Mouse (Mus musculus) left cerebral cortex, postnatal 36 days (tissue): ENCODE measurements at regions not wholly inside any gene's neighbourhood (a gene's known extent, or its start where the extent isn't known, plus 50 kb on each side); places are given as distances from the start of the nearest gene placed in this dataset.

Source experiments
- DNase-seq, 2 experiments: peaks; one replicate each; pipeline ENCODE4 v3.0.0; 2021 to 2022; ENCODE audit warnings: low spot score in 2 of 2, mixed read lengths in 1 of 2
- intact Hi-C: fragments of 180-260 bp; cut with DNase I; formaldehyde crosslinking; loops from one replicate; pipeline ENCODE4 v1.15.1; 2025

DNA sequence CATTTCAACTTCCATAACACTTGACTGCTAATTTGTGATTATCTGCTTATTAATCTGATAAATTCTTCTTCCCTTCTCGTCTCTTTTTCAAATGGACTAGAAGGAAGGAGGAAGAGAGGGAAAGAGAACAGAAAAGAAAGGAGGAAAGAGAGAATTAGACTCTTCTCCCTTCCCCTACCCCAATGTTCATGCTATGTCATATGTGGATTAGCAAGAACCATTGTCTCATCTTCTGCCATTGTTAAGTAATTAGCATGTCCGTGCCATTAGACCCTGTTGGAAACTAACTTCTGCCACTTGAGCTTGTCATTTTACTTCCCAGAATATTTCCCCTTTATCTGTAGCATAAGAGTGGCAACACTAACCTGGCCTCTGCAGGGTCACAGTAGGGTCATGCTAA is 78.8 kb upstream of the Serbp1 start:
- DNase-seq = no peak
- intact Hi-C loops = loop anchor here (2.0 to 5.0 kb wide), 3 partner anchors 122 to 322 kb away; partner anchors contain the start of gene Gadd45a

DNA sequence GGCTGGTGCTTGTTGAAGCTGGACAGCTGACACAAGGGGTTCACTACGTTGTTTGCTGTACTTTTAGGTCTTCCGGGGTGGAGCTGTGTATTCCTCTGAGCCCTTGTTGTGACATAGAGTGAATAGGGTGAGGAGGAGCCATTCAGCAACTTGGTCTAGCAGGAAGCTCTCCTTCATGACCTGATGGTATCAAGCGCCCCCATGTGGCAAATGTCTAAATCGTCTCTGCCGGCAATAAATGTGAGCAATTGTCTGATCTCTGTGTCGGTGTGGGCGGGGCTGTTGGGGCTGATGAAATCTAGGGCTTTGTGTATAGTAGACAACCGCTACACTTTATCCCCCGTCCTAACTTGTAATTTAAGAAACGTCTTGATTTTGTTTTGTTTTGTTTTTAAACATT is 79.2 kb upstream of the Serbp1 start:
- peak; percentile 72 to 85 for DNase-seq

DNA sequence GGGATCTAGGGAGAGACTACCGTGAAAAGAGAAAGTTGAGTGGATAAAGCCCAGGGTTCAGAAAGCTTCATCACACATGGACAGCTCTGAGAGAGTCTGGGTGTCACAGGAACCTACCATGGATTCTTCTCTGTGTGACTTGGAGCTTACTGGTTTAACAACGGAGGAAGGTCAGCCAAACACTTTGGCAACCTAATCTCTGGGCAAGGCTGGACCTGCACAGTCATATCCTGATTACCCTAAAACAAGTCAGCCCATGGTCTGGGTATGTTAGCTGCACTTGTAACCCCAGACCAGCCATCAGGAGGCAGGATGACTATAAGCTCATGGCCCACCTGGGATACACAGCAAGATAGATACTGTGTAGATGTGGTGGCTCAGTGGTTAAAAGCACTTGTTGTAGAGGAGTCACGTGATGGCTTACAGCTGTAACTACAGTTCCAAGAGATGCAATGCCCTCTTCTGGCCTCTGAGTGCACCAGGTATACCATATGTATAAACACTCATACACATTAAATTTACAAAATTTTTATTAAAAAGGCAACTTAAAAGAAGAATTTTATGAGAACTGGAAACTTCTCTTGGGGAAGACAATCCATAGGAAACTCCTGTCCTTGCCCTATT is 85.0 kb upstream of the Serbp1 start:
- no peak for DNase-seq
- intact Hi-C loops = no loop called here

More for the DNA sequence above, 79.2 kb upstream of the Serbp1 start:
- intact Hi-C loops = loop anchor here (2.0 to 5.0 kb wide), 3 partner anchors 121 to 321 kb away; partner anchors contain the start of gene Gadd45a

DNA sequence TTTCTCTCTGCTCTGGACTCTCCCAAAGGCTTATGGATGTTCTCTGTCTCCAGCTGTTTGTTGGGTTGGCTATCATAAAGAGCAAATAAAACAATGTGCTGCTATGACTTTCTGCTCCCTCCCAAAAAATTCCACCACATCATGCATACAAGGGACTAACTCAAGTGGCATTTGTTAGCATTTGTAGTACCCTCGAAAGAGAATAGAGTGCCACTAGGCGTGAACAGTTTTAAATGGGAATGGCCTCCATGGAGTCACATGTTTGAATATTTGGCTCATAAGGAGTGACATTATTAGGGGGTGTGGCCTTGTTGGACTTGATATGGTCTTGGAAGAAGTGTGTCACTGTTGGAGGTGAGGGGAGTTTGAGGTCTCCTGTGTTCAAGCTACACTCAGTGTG is 86.5 kb upstream of the Serbp1 start:
- intact Hi-C loops = no loop called here
- no peak for DNase-seq

DNA sequence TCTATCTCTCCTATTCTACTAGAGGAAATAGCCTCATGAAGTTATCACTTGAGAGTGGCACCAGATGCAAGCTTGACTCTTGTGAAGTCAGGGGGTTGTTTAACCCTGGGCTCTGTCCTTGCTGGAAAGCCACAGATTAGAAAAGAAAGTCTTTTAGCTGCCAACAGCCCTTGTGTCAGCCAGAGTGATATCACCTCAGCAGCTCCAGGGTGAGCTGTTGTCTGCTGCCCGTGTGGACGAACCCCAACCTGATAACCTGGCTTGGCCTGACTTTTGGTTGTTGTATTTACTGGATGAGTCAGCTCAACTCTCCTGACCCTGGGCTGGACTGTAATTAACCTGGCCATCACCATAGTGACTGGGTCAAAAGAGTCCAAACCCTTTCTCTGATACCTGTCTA is 88.6 kb upstream of the Serbp1 start:
- no peak for DNase-seq
- intact Hi-C loops = no loop called here

DNA sequence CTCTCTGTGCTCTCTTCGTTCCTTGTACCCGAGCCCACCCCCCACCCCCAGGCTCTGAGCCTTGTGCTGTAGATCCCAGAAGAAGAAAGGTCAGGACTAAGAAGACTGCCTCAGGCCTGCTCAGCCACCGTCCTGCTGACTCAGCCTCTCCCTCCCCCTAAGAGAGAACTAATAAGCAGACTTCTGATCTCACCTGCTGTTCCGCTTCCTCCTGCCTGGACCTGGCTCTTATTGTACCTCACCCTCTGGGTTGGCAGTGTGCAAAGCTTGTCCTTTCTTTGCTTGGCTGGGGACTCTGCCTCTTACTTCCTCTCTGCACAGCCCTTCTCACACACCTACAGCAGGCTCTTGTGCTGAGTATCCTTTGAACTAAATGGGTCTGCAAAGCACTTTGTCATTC is 91.3 kb upstream of the Serbp1 start:
- no peak for DNase-seq
- intact Hi-C loops = no loop called here

DNA sequence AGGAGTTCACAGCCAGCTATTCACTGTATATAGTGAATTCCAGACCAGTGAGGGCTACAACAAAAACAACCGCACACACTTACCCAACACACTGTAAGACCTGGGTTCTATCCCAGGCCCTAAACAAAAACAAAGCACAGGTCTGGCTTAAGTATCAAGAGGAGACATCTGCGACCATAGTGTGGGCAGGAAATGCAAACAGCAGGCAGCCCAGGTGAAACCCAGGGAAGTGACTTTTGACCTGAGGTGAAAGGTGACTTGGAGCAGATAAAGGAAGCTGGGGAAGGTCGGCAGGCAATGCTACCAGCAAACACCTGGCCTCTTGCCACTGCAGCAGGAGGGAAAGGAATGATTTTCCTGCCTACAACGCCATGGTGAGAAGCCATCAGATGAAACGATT is 92.0 kb upstream of the Serbp1 start:
- DNase-seq = no peak
- intact Hi-C loops = no loop called here

DNA sequence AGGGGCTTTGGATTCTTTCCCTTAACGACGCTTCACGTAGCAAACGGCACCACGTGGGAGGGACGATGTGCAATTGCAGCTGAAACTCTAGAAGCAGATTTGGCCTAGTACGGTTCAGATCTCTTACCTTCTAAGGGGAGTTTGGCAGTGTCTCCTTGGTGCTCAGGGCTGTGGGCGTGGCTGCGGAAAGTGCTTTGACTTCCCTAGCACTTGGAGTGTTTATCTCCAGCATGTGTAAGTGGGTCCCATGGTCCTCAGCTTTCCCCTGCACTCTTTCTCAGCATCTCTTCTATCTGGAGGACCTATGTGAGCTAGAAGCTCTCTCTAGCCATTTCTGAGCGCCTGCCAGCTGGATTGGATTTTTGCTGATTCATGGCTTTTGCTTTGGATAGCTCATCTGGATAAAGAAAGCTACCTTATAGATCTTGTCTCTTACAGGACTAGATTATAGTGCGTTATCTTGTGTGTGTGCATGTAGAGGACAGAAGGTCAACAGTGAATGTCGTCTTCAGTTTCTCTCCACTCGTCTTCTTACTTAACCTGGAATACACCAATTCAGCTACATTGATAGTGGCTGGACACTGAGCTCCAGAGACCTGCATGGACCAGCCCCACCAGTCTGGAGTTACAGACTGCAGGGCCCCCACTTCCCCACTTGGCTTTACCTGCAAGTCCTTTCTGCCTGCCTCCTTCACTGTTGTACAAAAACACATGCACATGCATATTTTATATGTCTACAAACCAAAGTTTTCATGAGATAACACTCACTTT is 92.8 kb upstream of the Serbp1 start:
- no peak for DNase-seq
- intact Hi-C loops = no loop called here

DNA sequence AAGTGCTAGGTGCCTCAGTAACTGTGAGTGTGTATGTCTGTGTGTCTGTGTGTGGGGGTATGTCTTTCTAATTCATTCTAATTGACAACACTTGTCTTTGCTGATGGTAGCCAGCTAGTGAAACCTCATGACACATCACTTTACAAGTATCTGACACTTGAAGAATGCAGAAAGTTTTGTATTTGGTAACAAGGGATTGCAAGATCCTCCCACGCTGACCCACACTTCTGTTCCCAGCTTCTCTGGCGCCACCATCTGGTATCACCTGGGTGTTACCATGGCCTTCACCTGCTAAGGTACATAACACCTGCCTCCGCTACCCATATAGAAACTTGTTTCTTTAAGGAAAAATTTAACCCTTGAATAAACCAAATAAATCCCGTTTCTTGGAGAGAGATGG is 95.8 kb upstream of the Serbp1 start:
- DNase-seq = peak; percentile 18 to 26
- intact Hi-C loops = no loop called here

DNA sequence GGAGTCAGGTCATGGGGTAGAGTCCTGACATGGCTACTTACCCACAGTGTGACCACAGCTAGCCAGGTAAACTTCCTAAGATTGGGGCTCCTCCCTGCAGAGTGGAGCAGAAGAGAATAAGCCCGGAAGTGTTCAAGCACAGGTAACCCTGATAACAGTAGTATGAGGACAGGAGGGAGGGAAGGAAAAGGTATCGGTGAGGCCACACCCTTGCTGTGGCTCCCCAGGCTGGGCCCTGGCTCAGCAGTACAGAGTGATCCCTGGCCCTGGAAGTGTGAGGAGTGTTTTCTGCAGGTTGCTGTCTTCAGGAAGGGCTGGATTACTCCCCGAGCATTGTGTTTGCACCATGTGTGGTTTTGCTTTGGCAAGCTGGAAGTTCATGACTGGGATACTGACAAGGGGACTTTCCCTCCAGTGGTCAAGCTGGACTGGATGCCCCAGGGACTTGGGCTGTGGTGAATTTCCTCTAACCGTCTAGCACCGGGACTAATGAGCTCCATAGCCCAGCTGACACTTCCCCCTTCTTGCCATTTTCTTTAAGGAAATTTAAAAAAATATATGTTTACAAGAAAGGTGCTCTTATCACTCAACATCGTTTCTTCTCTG is 97.2 kb upstream of the Serbp1 start:
- intact Hi-C loops = no loop called here
- no peak for DNase-seq

DNA sequence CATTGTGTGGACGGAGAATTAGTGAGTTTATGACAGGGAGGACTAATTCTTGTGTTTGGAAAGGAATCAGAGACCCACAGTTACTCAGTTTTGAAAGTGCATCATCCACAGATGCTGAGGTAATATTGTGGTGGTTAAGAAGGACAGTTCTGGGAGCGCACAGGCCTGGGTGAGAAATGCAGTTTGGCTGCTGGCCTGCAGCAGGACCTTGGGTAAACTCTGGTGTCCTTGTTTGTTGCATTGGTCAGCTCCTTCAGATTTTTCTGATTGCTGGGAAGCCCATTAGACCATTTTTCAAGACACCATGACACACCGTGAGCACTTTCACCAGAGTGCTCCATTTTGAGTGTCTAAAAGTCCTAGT is 99.0 kb upstream of the Serbp1 start:
- DNase-seq = no peak
- intact Hi-C loops = loop anchor here (5.0 kb wide), 1 partner anchor 102 kb away; the partner anchor contains the start of gene Gadd45a

DNA sequence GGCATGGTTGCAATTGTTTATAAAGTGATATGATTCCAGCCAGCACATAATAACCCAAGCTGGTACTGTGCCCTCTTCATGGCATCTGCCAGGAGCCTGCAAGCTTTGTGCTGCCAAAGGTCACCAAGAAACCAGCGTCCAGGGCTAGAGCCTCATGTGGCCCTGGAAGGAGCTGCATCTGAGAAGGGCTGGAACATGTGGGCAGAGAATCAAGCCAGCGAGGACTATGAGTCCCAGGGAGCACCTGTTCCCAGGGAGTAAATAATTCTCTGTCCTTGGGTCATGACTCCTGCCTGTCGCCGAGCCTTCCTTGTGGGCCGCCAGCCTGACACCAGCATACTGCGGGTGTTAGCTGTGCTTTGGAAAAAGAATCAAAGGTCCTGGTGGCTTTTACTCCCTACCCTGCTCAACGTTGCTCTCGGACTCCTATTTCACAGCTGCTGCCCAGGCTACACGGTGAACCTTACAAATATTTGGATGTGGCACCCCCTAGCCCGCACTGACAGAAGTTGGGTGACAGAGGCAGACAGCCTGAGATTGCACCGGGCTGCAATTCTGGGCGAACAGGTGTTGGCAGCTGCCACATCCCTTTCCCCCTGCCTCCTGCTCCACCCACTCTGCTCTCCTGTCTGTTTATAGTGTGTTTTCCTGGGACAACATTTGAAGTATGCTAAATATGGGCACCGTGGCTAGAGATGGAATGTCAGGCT is 99.5 kb upstream of the Serbp1 start:
- DNase-seq = no peak
- intact Hi-C loops = loop anchor here (5.0 kb wide), 1 partner anchor 101 kb away; the partner anchor contains the start of gene Gadd45a

DNA sequence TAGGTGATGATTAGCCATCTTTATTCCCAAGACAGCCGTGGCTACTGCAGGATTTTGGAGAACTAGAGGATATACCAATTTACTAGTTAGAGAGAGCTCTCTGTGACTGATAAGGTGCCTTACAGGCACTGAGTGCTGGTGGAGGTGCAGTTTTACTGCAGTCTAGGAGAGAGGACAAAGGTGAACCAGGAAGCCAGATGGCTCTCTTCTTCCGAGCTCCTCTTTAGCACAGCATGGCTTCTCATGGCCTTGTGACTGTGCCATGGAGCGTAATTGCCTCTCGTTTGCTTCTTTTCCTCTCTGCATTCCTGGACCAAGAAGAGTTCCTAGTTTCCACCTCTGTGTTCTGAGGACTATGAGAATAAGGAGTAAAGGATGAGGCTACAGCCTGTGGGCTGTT is 100.2 kb upstream of the Gadd45a start:
- no peak for DNase-seq
- intact Hi-C loops = loop anchor here (5.0 kb wide), 1 partner anchor 100 kb away; the partner anchor contains the start of gene Gadd45a

DNA sequence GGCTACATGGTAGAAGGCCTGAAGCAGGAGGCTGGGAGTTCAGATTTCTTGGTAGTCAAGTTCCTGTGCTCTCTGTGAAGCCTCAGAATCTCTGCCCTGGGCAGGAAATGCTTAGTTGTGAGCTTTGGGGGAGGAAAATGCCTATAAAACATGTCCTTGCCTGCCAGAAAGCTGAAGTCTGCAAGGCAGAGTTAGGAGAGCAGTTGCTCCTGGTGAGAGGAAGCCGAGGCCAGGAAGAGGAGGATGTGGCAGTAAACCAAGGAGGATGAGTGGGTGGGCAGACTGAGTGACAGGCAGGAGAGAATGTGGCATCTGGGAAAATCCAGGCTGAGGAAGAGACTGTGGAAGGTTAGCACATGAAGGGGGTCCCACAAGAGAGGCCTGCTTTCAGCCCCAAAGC is 97.7 kb upstream of the Gadd45a start:
- DNase-seq = peak; percentile 23 to 32
- intact Hi-C loops = loop anchor here (5.0 kb wide), 1 partner anchor 98 kb away; the partner anchor contains the start of gene Gadd45a

DNA sequence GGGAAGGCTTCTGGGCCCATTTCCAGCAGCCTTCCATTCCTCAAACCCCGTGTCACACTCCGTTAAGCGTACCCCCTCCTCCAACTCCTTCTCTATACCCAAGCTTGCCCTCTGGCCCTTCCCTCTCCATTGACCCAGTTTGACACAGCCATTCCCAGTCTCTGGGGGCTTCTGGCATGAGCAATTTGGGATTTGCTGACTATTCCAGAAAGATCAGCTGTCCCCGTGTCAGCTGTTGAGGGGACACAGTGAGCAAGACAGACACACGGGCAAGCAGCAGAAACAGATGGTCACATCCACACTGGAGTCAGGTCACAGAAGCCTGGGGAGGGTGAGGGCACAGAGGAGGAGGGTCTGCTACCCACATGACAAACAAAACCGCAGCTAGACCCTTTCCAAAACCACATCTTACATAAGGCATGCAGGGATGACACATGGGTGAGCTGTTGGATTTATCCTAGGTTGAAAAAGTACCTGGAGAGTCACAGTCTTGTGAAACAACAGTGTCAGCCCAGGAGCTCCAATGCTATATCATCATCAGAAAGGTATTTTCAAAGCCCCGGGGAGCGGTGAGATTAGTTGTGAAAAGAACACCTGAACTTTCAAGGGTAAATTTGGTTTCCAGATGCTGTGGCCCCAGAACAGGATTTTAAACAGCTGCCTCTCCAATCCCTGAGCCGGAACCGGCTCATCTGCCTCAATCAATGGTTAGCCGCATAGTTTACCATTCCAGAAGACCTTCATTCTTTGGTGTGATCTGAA is 93.5 kb upstream of the Gadd45a start:
- intact Hi-C loops = no loop called here
- DNase-seq = no peak

DNA sequence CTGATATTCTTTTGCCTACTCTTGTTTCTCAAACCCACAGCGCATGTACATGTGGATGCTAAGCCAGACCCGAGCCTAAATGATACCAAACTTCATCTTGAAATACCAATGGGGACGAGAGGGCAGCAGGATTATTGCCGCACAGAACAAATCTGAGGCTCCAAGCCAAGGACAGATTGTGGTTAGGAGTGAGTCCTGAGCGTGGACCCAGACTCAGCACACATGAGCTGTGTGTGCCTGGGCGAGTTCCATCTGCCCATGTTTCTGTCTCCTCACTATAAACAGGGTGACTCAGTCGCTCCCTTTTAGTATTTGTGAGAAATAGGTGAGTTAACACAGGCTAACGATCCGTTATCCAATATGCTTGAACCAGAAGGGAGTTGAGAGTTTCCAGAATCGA is 92.4 kb upstream of the Gadd45a start:
- DNase-seq = peak in 1 of 2 experiments; percentile 28

DNA sequence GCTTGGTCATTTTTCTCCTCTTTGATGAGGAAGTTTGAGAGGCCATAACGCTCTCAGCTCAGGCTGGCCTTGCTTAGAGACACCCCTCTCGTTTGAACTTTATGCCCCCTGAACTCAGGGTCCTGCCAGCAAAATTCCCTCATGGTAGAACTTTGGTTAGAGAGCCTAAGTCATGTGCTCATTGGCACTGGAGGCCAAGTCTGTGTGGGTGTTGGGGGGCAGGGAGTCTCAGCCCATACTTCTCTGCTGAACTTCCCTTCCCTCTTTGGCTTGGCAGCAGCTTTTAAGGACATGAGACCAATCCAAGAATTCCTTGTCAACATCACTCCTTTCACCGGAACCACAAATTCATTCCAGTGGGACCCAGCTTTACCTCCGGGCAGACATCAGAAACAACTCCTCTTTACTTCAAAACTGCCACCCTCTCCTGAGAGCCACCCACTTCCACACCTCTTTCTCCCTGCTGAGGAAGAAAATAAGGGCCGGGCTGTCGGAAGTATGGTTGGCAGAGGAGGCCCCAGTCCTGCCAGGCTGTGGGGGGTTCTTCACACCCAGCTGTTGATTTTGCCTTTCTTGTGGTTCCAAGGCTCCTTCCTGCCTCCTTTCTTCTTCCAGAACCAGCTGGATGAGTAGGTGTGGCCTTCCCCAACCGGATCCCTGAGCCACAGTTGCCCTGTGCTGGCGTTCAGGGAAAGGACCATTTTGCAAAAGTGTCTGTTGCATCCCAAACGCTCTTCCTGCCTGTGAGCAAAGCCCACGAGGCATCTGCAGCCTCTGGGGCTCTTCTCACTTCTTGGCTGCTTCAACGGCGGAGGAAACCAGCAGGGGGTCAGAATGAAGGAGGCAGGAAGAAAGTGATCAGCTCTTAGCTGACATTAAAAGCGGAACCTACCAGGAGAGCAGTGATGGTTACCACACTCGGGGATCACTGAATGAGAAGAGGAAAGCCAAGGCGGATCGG is 91.5 kb upstream of the Gadd45a start:
- peak; percentile 33 to 43 for DNase-seq
- intact Hi-C loops = no loop called here

More for the DNA sequence above, 92.4 kb upstream of the Gadd45a start:
- intact Hi-C loops = no loop called here

DNA sequence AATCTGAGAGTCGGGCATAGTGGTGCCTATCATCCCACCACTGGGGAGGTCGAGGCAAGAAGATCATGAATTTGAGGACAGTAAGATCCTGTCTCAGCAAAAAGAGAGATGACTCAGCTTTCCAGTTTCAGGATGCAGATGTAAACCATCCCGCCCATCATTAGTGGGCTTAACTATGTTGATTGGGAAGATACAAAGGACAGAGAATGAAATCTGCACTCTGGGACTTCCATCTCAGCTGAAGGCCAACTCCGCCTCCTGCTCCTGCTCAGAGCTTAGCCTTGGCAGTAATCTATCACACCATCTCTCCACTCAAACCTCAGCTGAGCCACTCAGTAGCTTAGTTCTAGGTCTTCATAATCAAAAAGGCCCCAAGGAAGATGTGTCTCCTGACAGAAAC is 90.5 kb upstream of the Gadd45a start:
- intact Hi-C loops = no loop called here
- DNase-seq = no peak
